Mouse (Mus musculus) embryo, embryonic 10 days (tissue): ENCODE data around the gene Atp12a.

ENCODE experiments used
- DNase-seq: peaks from one replicate; pipeline ENCODE4 v3.0.0-alpha.2; 2015; ENCODE audit warnings: low spot score

Gene Atp12a

DNA sequence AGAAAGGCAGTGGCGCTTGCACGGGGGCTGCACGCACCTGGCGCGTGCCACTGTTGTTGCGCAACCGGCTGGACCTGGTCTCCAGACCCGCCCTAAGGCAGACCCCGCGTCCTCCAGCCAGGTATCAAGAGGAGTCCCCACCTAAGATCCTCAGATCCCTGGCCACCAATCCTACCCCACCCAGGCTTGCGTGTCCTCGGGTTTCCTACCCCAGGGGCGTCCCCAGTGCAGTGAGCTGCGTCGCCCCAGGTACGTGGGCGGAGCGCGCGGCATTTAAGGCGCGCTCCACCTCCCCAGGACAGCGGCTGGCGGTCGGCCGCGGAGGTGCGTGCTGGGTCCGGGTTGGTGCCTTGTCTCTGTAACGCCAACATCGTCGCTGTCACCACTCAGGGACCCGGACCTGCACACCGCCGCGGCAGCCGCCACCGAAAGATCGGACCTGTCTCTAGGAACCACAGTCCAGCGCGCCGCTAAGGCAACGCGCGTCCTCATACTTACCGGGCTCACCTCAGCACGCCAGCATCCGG, at the start of gene Atp12a:
Atp12a (plus strand) TSS at position 358 of the 527 bp plus-strand sequence.
- peak; percentile 32 for DNase-seq

DNA sequence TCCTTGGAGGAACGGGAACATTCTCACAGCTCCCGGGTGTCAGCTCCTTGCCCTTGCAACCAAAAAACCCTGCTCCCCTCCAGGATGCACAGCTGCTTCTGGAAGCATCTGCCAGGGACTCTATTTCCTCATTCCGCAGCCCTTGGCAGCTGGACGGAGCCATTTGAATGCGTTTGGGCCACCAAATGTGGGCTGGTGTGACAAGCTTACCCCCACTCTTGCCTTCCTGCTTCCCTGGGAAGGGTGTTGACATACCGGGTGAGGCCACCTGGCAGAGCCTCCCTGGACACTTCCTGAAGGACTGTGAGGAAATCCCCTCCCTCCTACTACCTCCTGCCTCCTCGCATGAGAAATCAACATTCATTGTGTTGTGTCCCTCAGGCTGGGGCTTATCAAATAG, 49.3 kb upstream of the Atp12a start:
- DNase-seq: no peak

DNA sequence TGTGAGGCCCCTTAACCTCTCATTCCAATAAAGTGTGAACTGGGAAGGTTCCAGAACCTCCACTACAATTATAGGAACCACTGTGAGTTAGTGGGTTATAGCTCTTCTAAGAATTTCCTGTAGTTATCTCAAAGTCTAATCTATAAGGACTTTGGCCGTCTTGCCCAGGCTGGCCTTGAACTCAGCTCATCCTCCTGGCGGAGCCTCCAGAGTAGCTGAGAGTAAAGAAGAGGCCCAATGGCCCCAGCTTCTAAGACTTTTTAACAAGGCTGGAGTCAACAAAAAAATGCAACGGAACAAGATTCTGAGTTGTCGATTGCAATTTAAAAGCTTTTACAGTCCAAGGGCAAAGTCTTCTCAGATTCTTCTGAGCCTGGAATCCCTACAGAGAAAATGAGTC, 48.5 kb upstream of the Atp12a start:
- DNase-seq: no peak

DNA sequence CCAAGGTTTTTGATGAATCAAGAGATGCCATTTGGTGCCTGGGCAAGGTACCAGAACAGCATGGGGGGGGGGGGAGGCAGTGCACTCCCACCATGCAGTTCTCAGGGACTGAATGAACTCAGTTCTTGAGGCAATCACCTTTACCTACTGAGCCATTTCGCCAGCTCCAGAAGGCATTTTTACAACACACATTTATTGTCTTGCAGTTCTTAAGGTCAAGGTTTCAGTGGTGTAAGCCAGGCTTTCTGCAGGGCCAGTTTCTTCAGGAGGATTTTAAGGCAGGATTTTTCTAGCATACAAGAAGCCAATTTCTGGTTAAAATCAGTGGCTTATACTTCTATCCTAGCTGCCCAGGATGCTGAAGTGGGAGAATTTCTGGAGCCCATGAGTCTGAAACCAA, 41.9 kb upstream of the Atp12a start:
- no peak for DNase-seq

- no peak for DNase-seq
Measured at GRCm38 (mm10) chr14:56325038-56325437, 39.8 kb upstream of the Atp12a start.

- DNase-seq: no peak
Measured at GRCm38 (mm10) chr14:56333700-56334099, 31.2 kb upstream of the Atp12a start.

GRCm38 (mm10) chr14:56334437-56334836, 30.4 kb upstream of the Atp12a start:
- DNase-seq: no peak

DNA sequence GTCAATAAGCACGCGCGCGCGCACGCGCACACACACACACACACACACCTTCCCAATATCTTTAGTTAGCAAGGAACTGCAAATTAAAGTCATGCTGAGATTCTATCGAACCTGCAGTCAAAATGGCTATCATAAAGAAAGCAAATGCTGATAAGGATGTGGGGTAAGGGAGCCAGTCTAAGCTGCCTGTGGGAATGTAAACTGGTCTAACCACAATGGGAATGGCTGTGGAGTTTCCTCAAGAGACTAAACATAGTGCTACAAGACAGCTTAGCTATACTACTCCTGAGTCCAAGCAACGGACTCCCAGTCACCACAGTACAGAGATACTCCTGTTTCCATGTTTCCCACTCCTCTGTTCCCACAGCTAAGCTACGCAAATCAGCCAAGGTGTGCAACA, 28.8 kb upstream of the Atp12a start:
- DNase-seq: no peak

GRCm38 (mm10) chr14:56337075-56337474, 27.8 kb upstream of the Atp12a start:
- DNase-seq: no peak

GRCm38 (mm10) chr14:56337696-56338095, 27.2 kb upstream of the Atp12a start:
- peak; percentile 37 for DNase-seq

GRCm38 (mm10) chr14:56338882-56339442, 25.9 kb upstream of the Atp12a start:
- DNase-seq: no peak

GRCm38 (mm10) chr14:56348704-56349103, 16.2 kb upstream of the Atp12a start:
- DNase-seq: no peak

- DNase-seq: no peak
Measured at GRCm38 (mm10) chr14:56349541-56349940, 15.3 kb upstream of the Atp12a start.

- DNase-seq: peak; percentile 87
Measured at GRCm38 (mm10) chr14:56351959-56352660, 12.8 kb upstream of the Atp12a start.

GRCm38 (mm10) chr14:56354803-56355202, 10.1 kb upstream of the Atp12a start:
- DNase-seq: no peak

- no peak for DNase-seq
Measured at GRCm38 (mm10) chr14:56355396-56355795, 9.5 kb upstream of the Atp12a start.

DNA sequence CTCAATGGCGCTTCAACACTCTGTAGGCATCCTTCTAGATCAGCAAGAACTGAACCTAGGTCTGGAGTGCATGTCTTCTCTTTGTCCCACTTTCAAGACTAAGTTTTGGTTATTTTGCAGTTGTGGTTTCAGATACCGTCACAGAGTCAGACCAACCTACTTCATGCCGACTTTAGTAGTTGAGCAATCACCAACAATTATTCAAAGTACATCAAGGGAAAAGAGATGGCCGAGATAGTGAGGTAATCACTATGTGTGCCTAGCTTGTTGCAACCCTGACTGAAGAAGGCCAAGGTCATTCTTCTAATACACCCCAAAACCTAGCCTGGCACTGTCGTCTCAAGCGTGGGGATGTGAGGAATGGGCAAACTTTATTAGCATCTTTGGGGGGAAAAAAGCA, 8.7 kb upstream of the Atp12a start:
- no peak for DNase-seq

- no peak for DNase-seq
Measured at GRCm38 (mm10) chr14:56358422-56358821, 6.4 kb upstream of the Atp12a start.

- no peak for DNase-seq
Measured at GRCm38 (mm10) chr14:56359131-56359530, 5.7 kb upstream of the Atp12a start.

DNA sequence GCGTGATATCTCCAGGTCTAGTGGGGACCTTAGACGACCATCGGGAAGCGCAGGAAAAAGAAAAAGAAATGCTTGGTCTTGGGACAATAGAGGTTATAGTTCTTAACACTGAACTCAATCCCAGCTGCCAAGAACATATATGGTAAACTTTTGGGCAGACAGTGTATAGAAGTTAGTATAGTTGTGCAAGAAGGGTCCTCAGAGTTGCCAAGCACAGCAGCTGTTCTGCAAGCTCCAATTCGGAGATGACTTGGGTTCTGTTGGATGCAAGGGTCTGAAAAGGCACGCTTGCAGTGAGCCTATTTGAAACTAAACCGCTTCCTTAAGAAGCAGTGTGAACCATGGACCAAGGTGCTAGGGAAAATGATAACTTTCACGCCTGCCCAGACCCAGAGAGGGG, 424 bp downstream of the Atp12a start:
- no peak for DNase-seq

DNA sequence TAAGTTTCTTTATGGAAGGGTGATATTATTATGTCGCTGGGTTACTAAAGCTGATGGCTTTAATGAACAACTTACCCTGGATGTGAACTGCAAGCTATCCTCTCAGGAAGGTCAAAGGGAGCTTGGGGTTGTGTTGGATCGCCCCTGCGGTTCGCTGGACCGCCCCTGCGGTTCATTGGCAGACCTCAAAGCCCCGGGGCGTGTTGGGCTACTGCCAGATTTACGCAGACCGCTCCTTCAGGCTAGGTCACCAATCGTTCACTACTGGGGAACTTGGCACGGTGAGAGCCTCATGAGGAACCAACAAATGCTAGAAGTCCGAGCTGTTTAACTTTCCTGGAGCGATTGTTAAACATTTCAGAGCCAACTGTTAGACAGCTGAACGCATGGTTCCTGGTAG, 1.8 kb downstream of the Atp12a start:
- no peak for DNase-seq

GRCm38 (mm10) chr14:56368834-56369233, 4.0 kb downstream of the Atp12a start:
- DNase-seq: peak; percentile 48

DNA sequence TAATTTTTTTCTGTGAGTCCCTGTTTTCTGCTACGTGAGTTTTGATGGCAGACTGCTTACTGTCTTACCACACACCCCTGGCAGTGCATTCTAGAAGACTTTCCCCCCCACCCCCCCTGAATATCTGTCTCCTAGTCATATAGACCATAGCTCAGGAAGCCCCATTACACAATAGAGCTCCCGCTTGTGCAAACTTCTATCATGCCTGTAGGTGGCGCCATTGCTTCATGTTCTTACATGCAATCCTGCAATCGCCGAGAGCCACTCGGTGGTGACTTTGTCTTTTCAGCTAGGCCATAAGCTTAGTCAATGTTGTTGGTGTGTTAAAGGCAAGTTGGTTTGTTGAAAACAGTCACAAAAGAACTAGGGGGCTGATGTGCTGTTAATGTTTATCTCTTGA, 10.9 kb downstream of the Atp12a start:
- peak; percentile 94 for DNase-seq

- no peak for DNase-seq
Measured at GRCm38 (mm10) chr14:56377745-56378144, 12.9 kb downstream of the Atp12a start.
